Mouse (Mus musculus): Measurements from ENCODE around the gene Stx1b.

GRCm38 (mm10) chr7:127799738-127800137 is 24.6 kb downstream of the Stx1b start:
- no peak for TF ChIP-seq GATA1 (IDR thresholded peaks at IDR 0.05; ENCODE audit: low read length)
- no peak for TF ChIP-seq TAL1 (IDR thresholded peaks at IDR 0.05; ENCODE audit: low read length)
